Mouse (Mus musculus) CH12F3 (cell line): ENCODE results near the gene Zfp790.

Experiments
- in situ Hi-C: fragments of 300-500 bp; cut with MboI; formaldehyde crosslinking; loops from 2 replicates; pipeline ENCODE4 v1.14.3; 2020; ENCODE audit warnings: low sequenced_read_pairs

The Zfp790 gene

DNA sequence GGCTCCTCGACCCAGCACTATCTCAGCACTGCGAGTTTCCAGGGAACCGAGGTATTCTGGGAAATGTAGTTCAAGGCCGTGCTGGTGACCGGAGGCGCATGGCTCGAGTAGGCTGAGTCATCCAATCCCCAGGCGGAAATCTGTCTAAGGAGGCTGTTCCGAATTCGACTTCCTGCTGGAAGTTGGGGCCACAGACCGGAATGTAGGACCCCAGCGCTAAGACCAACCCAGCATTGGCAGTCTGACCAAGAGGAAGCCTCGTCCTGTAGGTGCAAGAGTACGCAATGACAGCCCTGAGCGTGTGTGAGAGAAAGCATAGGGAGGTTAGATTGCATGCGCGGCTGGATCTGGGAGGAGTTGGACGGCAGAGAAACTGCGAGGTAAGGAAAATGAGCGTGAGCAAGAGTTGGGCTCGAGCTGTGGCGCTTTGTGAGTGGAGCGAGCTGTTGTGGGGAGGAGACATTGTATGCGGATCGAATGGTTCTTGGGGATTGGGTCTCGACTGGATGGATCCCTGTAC lies at the start of gene Zfp790:
Gene Zfp790 (plus strand): TSS at position 205 of the 520 bp plus-strand sequence.
- in situ Hi-C loops = no loop called here

DNA sequence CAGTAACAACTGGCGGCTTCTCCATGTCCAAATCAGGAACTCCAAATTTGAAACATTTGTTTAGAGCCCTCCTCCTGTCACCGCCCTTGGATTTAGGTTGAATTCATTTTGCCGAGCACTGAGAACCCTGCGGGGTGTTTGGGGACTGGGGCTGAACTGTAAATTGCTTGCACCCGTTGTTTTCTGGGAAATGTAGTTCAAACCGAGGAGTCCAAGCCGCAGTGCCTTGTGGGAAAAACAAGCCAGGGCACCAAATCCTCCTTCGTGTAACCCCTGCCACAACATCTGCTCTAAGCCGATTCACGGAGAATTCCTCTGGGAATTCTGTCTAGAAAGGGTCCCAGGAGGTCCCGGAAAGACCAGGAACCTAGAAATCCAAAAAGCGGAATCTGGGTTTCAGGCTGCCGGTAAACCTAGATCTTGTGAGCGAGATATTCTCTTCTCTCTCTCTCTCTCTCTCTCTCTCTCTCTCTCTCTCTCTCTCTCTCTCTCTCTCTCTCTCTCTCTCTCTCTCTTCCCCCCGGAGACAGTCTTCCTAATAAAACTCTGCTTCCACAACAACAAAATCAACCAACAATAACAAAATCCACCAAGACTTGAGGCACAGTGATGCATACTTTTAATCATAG lies 48.7 kb upstream of the Zfp790 start:
- in situ Hi-C loops = no loop called here

DNA sequence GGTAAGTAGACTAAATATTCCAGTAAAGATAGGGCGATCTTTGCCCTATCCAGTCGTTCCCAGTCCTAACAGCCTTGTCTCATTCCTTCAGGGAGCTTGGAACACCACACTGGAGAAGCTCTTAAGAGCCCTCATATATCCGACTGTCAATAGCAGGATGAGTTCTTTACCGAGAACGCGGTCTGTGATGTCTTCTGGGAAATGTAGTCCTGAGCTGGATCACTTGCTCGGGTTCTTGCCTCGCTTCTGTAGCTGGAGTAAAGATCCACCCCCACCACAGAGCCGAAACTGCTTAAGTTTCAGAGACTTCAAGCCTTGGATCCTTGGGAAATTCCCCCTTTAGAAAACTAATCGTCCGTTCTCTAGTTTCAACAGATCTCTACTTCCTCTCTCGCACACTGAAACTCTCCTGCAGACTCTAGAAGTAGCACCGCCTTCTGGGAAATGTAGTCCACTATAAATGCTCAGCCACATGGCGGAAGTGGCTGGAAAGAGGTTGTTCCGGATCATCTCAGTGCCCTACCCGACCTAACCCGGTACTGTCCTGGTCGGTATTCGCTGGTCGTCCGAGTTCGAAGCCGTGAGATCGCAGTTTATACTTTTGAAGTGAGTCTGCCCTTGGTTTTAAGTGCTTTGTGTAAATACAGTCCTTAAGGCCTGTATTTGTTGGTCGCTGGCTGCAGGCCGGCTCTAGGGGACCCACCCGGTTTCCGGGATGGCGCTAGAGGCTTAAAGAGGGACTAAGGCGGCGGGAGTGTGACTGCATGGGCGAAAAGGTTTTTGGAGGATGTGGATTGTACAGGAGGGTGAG lies 47.6 kb upstream of the Zfp790 start, which contains the start of gene Zfp84:
Gene Zfp84 (plus strand): TSS at position 463 of the 811 bp plus-strand sequence.
- in situ Hi-C loops = no loop called here

DNA sequence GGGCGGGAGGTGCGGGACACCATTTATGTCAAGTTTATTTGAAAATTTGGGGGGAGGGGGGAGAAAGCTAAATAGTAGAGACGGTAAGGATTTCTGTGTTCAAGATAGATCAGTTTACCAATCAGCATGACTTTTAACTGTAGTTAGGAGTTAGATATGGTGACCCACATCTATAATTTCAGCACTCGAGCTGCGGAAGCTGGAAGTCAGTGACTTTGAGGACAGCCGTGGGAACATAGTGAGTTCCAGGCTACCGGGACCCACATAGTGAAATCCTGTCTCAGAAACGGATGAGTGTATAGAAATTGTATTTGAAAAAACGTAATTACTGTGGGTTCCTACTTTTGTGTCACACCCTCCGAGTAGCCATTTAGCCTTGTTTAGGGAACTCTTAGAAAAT lies 46.9 kb upstream of the Zfp790 start:
- in situ Hi-C loops = no loop called here

GRCm38 (mm10) chr7:29773503-29773902 lies 42.4 kb upstream of the Zfp790 start:
- in situ Hi-C loops = no loop called here

DNA sequence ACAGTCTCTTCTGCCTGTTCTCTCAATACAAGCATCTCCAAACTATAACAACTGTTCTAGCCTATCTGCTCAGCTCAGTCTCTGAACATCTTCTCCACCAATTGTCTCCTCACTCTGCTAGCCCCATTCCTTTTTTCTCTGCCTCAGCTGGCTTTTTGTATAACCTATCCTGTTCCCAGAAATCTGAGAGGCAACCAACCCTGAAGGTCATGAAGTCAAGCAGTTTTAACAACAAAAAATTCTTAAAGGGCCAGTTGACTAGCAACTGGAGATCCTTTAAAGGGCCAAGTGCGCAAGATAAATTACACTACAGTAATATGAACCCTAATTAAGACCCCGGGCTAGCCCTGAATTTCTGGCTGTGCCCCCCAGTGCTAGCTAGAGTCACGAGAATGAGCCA lies 41.5 kb upstream of the Zfp790 start:
- in situ Hi-C loops = no loop called here

DNA sequence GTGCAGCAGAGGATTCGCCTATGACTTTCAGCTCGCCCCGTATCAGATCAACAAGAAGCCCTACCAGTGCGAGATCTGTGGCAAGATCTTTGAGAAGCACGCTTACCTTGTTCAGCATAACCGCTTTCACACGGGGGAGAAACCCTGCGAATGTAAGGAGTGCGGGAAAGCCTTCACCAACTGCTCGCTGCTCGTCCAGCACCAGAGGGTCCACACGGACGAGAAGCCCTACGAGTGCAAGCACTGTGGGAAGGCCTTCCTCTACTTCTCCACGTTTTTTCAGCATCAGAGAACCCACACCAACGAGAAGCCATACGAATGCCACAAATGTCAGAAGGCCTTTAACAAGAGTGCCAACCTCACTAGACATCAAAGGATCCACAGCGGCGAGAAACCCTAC lies 39.3 kb upstream of the Zfp790 start:
- in situ Hi-C loops = no loop called here

GRCm38 (mm10) chr7:29777372-29777771 lies 38.5 kb upstream of the Zfp790 start:
- in situ Hi-C loops = no loop called here

DNA sequence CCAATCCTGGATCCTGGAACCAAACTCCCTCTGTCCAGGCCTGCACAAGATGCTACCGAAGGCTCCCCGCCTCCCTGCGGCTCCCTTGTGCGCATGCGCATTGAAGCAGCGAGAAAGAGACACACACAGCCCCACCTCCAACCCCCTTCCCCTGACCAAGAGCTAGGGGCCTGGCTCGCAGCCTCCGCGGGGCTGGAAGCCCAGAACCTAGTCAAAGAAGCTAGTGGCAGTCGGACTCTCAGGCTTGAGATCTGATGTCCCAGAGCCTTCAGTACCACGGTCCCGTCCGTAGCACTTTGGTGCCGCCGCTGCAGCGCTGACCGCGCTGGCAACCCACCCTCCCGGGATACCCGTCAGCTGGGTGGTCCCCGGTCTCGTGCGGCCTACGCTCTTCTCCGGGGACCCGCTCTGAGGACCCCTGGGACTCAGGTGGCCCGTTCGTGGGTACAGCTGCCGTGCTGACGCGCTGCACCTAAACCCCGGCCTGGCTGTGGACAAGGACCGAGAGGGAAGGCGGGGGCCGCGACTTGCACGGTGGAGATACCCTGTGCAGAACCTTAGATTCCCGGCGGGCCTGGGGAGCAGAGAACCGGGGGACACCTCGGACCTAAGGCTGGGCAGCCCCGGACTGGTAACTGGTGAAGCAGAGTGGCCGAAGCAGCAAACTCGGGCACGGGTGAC lies 31.9 kb upstream of the Zfp790 start, which contains the start of gene Zfp30:
Gene Zfp30 (plus strand): TSS at position 128 of the 681 bp plus-strand sequence.
- in situ Hi-C loops = no loop called here

GRCm38 (mm10) chr7:29785023-29785422 lies 30.9 kb upstream of the Zfp790 start:
- in situ Hi-C loops = no loop called here

DNA sequence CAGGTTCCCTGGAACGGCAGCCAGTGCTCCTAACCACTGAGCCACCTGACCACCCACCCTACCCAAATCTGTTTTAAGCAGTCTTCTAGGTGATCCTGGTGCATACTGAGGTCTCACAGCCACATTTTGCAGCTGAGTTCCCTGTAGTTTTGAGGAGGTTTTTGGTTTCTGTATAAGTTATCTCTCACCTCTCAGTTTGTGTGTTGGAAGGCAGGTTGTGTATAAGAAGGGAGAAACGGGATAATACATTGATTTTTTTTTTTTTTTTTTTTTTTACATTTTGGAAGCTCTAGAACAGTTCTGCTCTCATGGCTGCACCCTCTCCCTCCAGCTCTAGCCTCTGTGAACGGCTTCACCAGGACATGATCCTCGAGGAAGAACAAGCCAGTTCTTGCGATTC lies 30.0 kb upstream of the Zfp790 start:
- in situ Hi-C loops = no loop called here

GRCm38 (mm10) chr7:29792906-29793305 lies 23.0 kb upstream of the Zfp790 start:
- in situ Hi-C loops = no loop called here

DNA sequence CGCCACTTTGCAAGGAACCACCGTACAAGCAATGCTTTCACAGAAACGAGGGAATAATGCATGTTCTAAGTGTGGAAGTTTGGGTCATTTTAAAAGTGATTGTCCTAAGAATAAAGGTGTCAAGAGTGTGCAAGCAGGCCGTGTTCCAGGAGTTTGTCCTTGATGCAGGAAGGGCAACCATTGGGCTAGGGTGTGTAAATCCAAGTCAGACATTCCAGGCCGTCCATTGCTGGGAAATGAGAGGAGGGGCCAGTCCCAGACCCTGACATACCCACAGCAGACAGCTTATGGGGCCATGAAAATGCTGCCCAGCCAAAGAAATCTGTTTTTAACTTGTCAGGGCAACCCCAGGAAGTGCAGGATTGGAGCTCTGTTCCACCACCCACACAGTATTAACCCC lies 8.9 kb upstream of the Zfp790 start:
- in situ Hi-C loops = no loop called here

DNA sequence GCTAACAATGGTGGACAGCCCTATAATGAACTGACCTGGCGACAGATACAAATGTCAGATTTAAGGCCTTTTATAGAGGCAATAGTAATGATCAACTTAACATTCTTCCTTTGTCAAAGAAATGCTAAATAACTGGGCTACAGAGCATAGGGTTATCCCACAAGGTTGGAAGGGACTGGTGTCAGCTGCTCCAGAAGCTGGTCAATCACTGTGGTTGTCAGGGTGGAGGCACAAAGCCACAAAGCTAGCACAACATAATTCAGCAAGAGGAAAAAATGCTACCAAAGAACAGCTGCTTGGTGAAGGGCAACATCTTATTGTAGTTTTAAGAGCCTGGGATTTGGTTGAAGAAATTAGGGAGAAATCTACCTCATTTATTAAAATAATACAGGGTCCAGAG lies 3.7 kb upstream of the Zfp790 start:
- in situ Hi-C loops = no loop called here

DNA sequence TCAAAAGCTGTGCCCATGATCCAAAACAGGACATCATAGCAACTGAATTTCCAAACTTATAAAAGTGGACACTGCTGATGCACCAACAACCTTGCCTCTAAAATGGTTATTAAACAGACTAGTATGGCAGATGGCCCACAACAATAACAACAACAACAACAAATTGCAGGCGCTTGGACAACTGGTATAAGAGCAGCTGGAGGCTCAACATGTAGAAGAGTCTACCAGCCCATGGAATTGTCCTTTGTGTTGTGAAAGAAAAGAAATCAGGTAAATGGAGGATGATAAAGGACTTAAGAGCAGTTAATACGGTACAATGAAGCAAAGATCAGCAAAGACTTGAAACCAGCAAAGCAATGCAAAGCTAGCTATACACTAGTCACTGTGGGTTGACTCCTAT lies 1.5 kb upstream of the Zfp790 start:
- in situ Hi-C loops = no loop called here

DNA sequence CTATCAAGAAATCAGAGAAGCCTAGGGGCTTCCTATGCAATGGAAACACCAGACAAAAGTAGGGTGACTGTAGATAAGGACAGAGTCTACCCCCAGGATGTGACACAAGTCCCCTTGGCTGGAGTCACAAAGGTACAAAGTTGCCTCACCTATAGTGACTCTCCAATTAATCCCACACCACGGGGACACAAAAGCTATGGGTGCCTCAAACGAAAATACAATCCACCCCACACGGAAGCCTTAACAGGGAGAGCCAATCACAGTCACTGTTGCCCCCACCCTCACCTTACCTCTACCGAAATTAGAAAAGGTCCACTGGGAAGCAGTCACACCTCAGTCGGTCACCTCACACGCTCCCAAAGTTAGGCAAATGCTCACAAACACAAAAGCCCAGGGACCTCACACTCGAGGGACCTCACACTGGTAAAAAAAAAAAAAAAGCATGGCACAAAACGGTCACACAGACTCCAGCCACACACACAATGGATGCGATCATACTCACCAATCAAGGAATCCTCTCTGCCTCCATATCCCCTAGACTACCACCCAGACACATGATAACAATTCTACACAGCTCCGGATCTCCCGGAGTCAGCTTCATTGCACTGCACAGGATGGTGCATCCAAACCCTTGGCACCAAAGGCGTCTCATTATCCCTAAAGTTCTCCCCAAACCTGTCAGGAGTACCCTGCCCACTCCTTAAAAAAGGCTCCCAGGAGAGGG lies 691 bp upstream of the Zfp790 start:
- in situ Hi-C loops = no loop called here

- in situ Hi-C loops = no loop called here
These were observed 2.8 kb downstream of the Zfp790 start for GRCm38 (mm10) chr7:29818619-29819254.

GRCm38 (mm10) chr7:29828001-29828400 lies 12.1 kb downstream of the Zfp790 start:
- in situ Hi-C loops = no loop called here

GRCm38 (mm10) chr7:29829804-29830203 lies 13.9 kb downstream of the Zfp790 start:
- in situ Hi-C loops = no loop called here

GRCm38 (mm10) chr7:29836816-29837215 lies 20.9 kb downstream of the Zfp790 start:
- in situ Hi-C loops = no loop called here
